Mouse (Mus musculus): ENCODE measurements around the gene Hist1h4f.
"Not testable (repeated sequence)": the region's sequence is repeated elsewhere in the genome, so short reads cannot be mapped to it uniquely, and the experiment has no call there.

Gene Hist1h4f

GRCm38 (mm10) chr13:23551146-23551834 is at the start of gene Hist1h4f:
Gene Hist1h4f, minus strand, starts transcription at chr13:23551648.
- DNase-seq (ENCODE audit: low spot score), result peak; percentile 71

DNA sequence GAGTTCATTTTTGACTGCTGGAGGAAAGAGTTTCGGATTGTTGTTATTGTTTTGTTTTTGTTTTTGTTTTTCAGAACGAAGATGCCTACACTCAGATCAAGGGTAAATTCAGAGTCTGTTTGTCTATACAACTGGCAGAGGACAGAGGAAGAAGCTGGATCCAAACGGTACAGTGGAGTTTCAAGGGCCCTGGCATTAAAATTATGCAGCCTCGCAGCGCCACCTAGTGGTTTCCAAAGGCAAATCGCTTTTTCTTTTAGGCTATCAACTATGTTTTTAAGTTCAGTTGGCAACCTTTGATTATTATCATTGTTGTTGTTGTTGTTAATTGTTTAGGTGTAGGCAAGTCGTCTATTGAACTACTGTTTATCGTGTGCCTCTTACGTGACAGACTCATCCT is 46.5 kb upstream of the Hist1h4f start:
- DNase-seq (ENCODE audit: low spot score), result peak; percentile 83

- no peak for DNase-seq (ENCODE audit: low spot score)
These were observed 44.3 kb upstream of the Hist1h4f start for GRCm38 (mm10) chr13:23595622-23596372.

DNA sequence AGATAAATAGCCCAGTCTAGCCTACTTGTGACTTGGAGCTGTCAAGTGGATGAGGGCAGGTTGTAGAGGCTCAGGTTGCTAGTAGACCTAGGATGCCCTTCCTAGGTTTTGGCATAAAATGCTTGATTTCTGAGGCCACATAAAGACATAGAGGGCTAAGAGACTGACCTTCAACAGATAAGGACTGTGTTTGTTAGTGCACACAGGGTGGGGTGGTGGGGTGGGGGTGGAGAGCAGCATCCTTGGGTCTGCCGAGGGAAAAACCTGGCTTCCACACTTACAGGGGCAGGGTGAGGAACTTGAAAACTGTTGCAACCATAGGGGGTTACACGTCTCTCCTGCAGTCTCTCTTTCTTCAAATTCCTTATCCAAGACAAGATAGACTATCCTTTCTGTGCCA is 43.7 kb upstream of the Hist1h4f start:
- DNase-seq (ENCODE audit: low spot score), result no peak

DNA sequence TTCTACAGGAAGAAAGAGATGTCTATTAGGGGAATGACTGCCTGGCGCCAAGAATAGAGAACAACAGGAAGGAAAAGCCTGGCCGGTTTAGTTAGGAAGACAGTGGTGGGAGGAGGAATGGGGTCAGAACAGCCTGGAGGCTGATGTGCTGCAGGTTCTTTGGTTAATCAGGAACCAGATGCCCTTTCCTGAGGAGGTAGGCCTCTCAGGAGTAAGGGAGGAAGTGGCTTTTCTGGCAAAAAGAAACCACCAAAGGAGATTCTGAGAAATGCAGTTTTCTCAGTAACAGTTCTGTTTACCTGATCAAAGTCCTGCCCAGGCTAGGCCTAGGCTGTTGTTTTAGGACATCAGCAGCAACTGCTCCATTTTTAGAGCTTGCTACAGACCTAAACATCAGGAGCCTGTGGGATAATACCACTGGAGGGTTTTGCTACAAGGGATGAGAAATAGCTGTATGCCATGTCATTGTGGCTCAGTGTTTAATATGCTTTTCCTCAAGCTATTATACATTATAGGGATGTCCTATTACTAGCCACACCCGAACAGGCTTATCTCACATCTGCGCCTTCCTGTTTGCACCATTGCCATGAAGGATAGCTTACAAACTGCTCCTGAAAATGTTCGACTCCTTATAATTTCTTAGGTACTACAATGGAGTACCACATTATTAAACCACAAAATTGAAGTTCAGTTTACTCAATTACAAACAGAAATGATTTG is 41.8 kb upstream of the Hist1h4f start:
- DNase-seq (ENCODE audit: low spot score), result no peak

DNA sequence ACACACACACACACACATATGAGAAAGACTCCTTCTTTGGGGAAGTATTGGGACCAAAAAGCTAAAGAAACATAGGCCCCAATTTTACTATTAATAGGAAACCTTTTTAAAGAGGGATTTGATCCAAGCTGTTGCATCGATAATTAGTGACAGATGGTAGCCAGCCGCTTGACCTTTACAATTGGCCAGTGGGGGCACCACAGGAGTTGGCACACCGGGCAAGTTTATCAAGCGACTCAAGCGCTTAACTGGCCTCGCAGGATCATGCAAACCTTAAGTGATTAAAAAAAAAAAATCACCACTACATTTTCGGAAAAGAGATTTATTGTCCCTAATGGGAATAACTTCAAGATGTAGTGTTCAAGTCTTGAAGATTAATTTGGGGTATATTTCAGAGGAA is 41.2 kb upstream of the Hist1h4f start:
- DNase-seq (ENCODE audit: low spot score), result no peak

DNA sequence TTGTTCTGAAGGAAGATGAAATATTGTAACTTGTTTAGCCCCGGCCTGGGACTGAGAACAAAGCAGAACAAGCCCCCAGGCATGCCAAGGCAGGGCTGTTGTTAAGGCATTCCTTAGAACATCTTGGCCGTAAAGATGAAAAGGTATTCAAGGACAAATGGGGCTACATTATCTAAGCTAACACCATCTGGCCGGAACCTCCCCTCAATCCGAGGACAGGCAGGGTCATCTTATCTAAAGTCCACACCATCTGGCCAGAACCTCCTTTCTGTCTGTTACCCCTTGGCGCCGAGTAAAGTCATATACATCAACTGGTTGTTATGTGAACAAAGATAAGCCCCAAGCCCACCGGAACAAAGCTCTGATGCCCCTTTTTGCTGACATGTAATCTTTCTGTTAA is 40.4 kb upstream of the Hist1h4f start:
- not testable (repeated sequence) for DNase-seq (ENCODE audit: low spot score)

DNA sequence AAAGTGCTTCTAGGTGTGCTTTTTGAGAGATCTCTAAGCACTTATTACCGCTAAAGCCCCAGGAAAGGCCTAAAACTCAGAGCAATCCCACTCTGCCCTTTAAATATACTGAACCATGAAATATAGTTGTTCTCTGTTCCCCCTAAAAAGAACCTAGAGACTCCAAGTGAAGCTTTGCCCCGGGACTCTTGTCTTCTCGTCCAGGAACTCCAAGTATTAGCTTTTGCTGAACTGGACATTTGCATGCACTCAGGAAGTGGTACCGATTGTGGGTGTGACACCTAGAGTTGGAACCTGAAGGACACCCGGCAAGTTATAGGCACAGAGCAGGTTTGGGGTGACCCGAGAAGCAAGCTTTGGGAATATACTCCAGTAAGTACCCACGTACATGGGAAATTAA is 39.8 kb upstream of the Hist1h4f start:
- DNase-seq (ENCODE audit: low spot score), result no peak

DNA sequence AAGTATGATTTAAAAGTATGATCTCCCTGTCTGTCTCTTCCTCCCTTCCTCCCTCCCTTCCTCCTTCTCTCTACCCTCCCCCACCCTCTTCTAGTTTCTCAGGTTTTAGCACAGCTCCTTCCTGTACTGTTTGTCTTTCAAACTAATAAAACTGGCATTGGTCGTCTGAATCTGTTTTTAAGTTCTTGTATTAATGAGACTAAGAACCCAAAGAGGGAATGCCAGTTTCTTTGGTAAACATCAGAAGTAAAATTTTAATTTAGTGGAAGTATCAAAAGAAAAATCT is 35.4 kb upstream of the Hist1h4f start:
- DNase-seq (ENCODE audit: low spot score), result no peak

- no peak for DNase-seq (ENCODE audit: low spot score)
These were observed 34.9 kb upstream of the Hist1h4f start for GRCm38 (mm10) chr13:23586099-23586939.

DNA sequence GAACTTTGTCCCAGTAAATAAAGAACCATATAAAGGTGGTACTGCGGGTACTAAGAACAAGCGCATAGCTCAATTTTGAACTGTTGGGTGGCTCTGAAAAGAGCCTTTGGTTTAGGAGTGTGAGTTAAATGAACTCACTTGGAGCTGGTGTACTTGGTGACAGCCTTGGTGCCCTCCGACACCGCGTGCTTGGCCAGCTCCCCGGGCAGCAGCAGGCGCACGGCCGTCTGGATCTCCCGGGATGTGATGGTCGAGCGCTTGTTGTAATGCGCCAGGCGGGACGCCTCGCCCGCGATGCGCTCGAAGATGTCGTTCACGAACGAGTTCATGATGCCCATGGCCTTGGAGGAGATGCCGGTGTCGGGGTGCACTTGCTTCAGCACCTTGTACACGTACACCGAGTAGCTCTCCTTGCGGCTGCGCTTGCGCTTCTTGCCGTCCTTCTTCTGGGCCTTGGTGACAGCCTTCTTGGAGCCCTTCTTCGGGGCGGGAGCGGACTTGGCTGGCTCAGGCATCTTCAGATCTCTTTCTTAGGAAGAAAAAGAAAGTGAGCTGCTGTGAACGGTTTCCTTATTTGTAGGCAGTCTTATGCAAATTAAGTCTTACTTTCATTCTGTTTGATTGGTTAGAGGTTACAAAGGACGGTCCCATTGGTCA is 34.1 kb upstream of the Hist1h4f start:
- DNase-seq (ENCODE audit: low spot score), result peak; percentile 51

DNA sequence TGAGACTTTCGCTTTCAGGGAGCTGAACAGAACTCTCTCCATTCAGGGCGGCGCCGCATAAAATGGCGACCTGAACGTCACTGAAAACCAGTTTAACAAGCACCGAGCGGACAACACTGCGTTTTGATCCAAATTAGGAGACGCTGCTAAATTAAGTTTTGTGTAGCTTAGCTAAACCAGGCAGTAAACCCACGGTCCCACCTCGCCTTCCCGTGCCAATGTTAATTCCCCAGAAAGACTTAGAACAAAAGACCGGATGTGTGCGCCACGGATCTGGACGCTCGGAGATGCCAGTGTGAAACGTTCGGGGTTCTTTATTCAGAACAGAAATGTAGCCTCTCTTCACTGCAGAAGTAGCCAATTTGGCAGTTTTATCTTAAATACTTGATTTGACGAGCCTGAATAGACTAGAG is 33.6 kb upstream of the Hist1h4f start:
- peak; percentile 65 for DNase-seq (ENCODE audit: low spot score)

GRCm38 (mm10) chr13:23584331-23584730 is 32.9 kb upstream of the Hist1h4f start:
- no peak for DNase-seq (ENCODE audit: low spot score)

- DNase-seq (ENCODE audit: low spot score), result no peak
These were observed 32.1 kb upstream of the Hist1h4f start for GRCm38 (mm10) chr13:23583387-23584068.

DNA sequence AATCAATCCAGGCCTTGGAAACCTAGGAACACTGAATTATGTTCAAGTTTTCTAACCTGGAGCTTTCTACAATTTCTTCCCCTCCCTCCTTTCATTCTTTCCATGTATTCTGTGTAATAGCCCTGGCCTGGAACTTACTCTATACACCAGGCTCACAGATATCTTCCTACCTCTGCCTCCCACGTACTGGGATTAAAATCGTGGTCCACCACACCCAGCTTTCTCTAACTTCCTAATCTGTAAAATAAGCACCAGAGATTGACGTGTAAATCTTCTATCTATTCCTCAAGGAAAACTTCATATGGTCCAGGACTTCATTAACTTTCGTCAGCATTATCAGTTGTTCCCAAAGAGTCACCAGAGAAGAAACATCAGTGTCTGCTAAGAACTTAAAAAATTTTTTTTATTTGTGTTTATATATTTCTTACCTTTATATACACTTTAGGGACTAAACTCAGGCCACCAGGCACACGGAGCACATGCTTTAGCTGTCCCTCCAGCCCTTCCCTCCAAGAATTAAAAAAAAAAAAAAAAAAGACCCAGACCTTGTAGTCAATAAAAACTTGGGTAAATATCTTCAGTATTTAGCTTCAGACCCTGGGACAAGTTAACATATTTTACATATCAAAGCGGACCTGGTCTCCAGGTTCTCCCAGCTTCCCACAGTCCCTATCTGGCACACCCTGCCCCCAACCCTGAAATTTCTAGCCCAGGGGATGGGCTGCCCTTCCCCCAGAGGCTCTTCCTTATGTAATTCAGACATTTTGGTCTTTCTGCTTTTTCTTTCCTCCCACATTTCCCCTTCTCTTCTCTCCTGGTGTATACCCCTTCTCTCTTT is 31.0 kb upstream of the Hist1h4f start:
- DNase-seq (ENCODE audit: low spot score), result no peak

DNA sequence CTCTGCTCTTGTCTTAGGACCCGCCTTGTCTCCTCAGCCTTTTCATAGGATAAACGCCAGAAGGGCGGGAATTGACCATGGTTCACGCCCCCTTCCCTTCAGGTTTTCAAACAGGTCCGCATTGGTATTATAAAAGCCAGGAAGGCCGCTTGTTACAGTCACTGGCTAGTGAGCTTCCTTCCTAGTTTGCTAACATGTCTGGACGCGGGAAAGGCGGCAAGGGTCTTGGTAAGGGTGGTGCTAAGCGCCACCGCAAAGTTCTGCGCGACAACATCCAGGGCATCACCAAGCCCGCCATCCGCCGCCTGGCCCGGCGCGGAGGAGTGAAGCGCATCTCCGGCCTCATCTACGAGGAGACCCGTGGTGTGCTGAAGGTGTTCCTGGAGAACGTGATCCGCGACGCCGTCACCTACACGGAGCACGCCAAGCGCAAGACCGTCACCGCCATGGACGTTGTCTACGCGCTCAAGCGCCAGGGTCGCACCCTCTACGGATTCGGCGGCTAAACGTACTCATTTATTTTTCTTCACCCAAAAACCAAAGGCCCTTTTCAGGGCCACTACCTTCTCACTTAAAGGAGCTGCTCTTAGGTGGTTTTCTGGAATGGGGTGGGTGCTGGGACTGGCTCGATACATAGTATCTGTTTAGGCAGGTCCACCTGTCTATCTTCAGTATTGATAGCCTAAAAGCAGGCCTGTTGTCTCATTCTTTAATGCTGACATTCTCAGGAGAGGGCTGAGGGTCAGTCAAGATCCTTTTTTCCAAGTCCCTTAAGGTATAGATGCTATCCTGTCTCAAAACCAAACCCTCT is 30.2 kb upstream of the Hist1h4f start, which contains the start of gene Hist1h4d:
Gene Hist1h4d (plus strand): TSS at position 191 of the 811 bp plus-strand sequence.
- DNase-seq (ENCODE audit: low spot score), result peak; percentile 94

- no peak for DNase-seq (ENCODE audit: low spot score)
These were observed 26.4 kb upstream of the Hist1h4f start for GRCm38 (mm10) chr13:23577835-23578234.

DNA sequence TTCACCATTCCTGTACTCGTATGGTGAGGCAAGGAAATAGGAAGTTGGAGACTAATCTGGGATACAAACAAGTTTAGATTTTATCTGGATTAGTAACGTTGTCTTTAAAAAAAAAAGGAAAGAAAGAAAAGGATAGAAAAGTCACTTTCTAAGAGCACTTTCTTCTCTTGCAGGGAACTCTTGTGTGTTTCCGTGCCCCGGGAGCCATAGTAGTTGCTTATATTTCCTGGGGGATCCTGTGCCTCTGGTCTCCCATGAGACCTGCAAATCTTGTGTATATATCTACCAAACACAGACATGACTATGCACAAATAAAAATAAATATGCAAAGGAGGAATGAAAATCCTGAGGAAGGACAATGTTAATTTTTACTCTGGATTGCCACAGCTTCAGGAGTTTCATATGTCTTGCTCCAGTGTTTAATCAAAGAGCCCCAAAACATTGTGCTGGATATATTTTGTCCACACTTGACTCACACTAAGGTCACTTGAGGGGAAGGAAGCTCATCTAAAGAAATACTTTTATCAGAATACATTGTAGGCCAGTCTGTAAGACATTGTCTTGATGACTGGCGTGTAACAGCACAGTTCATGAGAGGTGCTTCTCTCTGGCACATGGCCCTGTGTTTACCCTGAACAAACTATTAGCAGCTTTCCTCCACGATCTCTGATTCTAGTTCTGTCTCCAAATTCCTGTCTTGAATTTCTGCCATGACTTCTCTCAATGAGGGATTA is 25.6 kb upstream of the Hist1h4f start:
- no peak for DNase-seq (ENCODE audit: low spot score)
